Mouse (Mus musculus) megakaryocyte, embryonic 14.5 days (primary cell): ENCODE measurements around the gene Tnni3. TPM values are rescaled to one million over a fixed set of nuclear protein-coding genes. Genes with fewer than 3 reads are reported as not detected.

Experiments
- H3K27me3 ChIP-seq: replicated peaks from 2 replicates; pipeline ENCODE3; 2012; ENCODE audit warnings: inconsistent platforms
- H3K36me3 ChIP-seq: replicated peaks from 2 replicates; pipeline ENCODE3; 2012; ENCODE audit warnings: low read length, inconsistent platforms, mixed read lengths
- H3K4me1 ChIP-seq: 2 replicates; pipeline ENCODE4 v1.6.1; 2012; ENCODE audit warnings: inconsistent platforms
- H3K4me3 ChIP-seq: replicated peaks from 2 replicates; pipeline ENCODE3; 2012; ENCODE audit warnings: moderate library complexity, mild to moderate bottlenecking, inconsistent platforms
- H3K9me3 ChIP-seq: 2 replicates; pipeline ENCODE4 v1.6.1; 2012; ENCODE audit warnings: inconsistent platforms
- FLI1 ChIP-seq: IDR thresholded peaks from 2 replicates; pipeline ENCODE4 v1.6.1; 2012; ENCODE audit warnings: low read length, inconsistent platforms, mixed read lengths
- GATA1 ChIP-seq: IDR thresholded peaks from 3 replicates; pipeline ENCODE4 v1.6.1; 2012; ENCODE audit warnings: mixed read lengths, low read length, inconsistent platforms, borderline replicate concordance
- polyA plus RNA-seq: library from polyadenylated mRNA; stranded (reverse); fragments of >175 nt; gene quantifications from 2 replicates; pipeline ENCODE4 v1.2.3, GENCODE M21; 2012; ENCODE audit warnings: low replicate concordance; ENCODE audit not compliant: insufficient read depth

The Tnni3 gene
- polyA plus RNA-seq, 1 experiment = 3.9 TPM

GRCm38 (mm10) chr7:4499034-4499433 lies 25.0 kb downstream of the Tnni3 start:
- H3K27me3 ChIP-seq = no peaks in the 10 kb centered on the region
- peak overlapping the region; percentile 100 for H3K4me3 ChIP-seq
- TF ChIP-seq GATA1 = no peak
- no peak for TF ChIP-seq FLI1
- peaks cover 84% of the 10 kb centered on the region for H3K4me1 ChIP-seq
- H3K36me3 ChIP-seq = peaks cover 61% of the 10 kb centered on the region
- no peaks in the 10 kb centered on the region for H3K9me3 ChIP-seq

- Histone ChIP-seq H3K36me3 (peaks cover 69% of the 10 kb centered on the region), H3K4me3 (peak overlapping the region; percentile 100), H3K4me1 (peaks cover 84% of the 10 kb centered on the region), H3K27me3 (no peaks in the 10 kb centered on the region), H3K9me3 (no peaks in the 10 kb centered on the region)
- TF ChIP-seq FLI1 (no peak), GATA1 (no peak)
Observed at GRCm38 (mm10) chr7:4498251-4498650, 25.8 kb downstream of the Tnni3 start.

GRCm38 (mm10) chr7:4497271-4497903 lies 26.6 kb downstream of the Tnni3 start:
- peak overlapping the region; percentile 67 for H3K4me3 ChIP-seq
- H3K36me3 ChIP-seq = peaks cover 78% of the 10 kb centered on the region
- H3K9me3 ChIP-seq = no peaks in the 10 kb centered on the region
- no peaks in the 10 kb centered on the region for H3K27me3 ChIP-seq
- peaks cover 84% of the 10 kb centered on the region for H3K4me1 ChIP-seq
- TF ChIP-seq FLI1 (no peak), GATA1 (no peak)

- H3K4me1 ChIP-seq = peaks cover 89% of the 10 kb centered on the region
Observed at GRCm38 (mm10) chr7:4496468-4496867, 27.6 kb downstream of the Tnni3 start.

GRCm38 (mm10) chr7:4493991-4494390 lies 30.0 kb downstream of the Tnni3 start:
- peaks cover 100% of the 10 kb centered on the region for H3K4me1 ChIP-seq
- H3K36me3 ChIP-seq = peaks cover 98% of the 10 kb centered on the region
- TF ChIP-seq FLI1 (no peak), GATA1 (no peak; the same call in 2 of the 3 replicates)

More at GRCm38 (mm10) chr7:4496468-4496867, 27.6 kb downstream of the Tnni3 start:
- H3K27me3 ChIP-seq = no peaks in the 10 kb centered on the region
- peak overlapping the region; percentile 15 for H3K4me3 ChIP-seq
- H3K36me3 ChIP-seq = peaks cover 87% of the 10 kb centered on the region
- TF ChIP-seq FLI1 (no peak), GATA1 (no peak)
- H3K9me3 ChIP-seq = no peaks in the 10 kb centered on the region

GRCm38 (mm10) chr7:4492284-4493224 lies 31.5 kb downstream of the Tnni3 start:
- no peak for TF ChIP-seq GATA1
- no peak for TF ChIP-seq FLI1
- H3K36me3 ChIP-seq = peaks cover 98% of the 10 kb centered on the region
- H3K9me3 ChIP-seq = no peaks in the 10 kb centered on the region
- no peaks in the 10 kb centered on the region for H3K27me3 ChIP-seq
- peaks cover 100% of the 10 kb centered on the region for H3K4me1 ChIP-seq
- peak overlapping the region; percentile 87 for H3K4me3 ChIP-seq

More at GRCm38 (mm10) chr7:4493991-4494390, 30.0 kb downstream of the Tnni3 start:
- H3K27me3 ChIP-seq = no peaks in the 10 kb centered on the region
- no peaks in the 10 kb centered on the region for H3K9me3 ChIP-seq
- H3K4me3 ChIP-seq = peak overlapping the region; percentile 38

GRCm38 (mm10) chr7:4491308-4491707 lies 32.7 kb downstream of the Tnni3 start:
- peaks cover 98% of the 10 kb centered on the region for H3K36me3 ChIP-seq
- no peak for TF ChIP-seq GATA1
- no peak for TF ChIP-seq FLI1
- H3K4me1 ChIP-seq = peaks cover 95% of the 10 kb centered on the region
- H3K9me3 ChIP-seq = no peaks in the 10 kb centered on the region
- H3K4me3 ChIP-seq = peak overlapping the region; percentile 78
- H3K27me3 ChIP-seq = no peaks in the 10 kb centered on the region

- no peak for TF ChIP-seq FLI1
- TF ChIP-seq GATA1 = no peak
- Histone ChIP-seq H3K27me3 (peaks cover 25% of the 10 kb centered on the region), H3K9me3 (no peaks in the 10 kb centered on the region), H3K4me1 (peaks cover 55% of the 10 kb centered on the region), H3K4me3 (no peak overlapping the region), H3K36me3 (peaks cover 84% of the 10 kb centered on the region)
Observed at GRCm38 (mm10) chr7:4482281-4482680, 41.7 kb downstream of the Tnni3 start.

- Histone ChIP-seq H3K27me3 (peaks cover 45% of the 10 kb centered on the region), H3K36me3 (peaks cover 58% of the 10 kb centered on the region), H3K4me3 (no peak overlapping the region), H3K4me1 (peaks cover 48% of the 10 kb centered on the region), H3K9me3 (peaks cover 6% of the 10 kb centered on the region)
- no peak for TF ChIP-seq GATA1
Observed at GRCm38 (mm10) chr7:4479674-4480073, 44.4 kb downstream of the Tnni3 start.

GRCm38 (mm10) chr7:4478796-4479291 lies 45.2 kb downstream of the Tnni3 start:
- Histone ChIP-seq H3K36me3 (peaks cover 49% of the 10 kb centered on the region), H3K4me1 (peaks cover 57% of the 10 kb centered on the region), H3K9me3 (peaks cover 7% of the 10 kb centered on the region), H3K4me3 (peak overlapping the region; percentile 72), H3K27me3 (peaks cover 52% of the 10 kb centered on the region)
- TF ChIP-seq GATA1 (no peak), FLI1 (no peak)
